Mouse (Mus musculus): ENCODE results near the gene Krt83. TPM values are rescaled to one million over a fixed set of nuclear protein-coding genes. Genes with fewer than 3 reads are reported as not detected.

Gene Krt83
- 10 to 100 TPM; 15.9 to 16.6 TPM for total RNA-seq (2023)

GRCm38 (mm10) chr15:101491431-101491830 is at the start of gene Krt83:
Gene Krt83, minus strand, starts transcription at chr15:101491512.

GRCm38 (mm10) chr15:101532720-101533119 is 41.4 kb upstream of the Krt83 start, which contains the start of gene Krt84:
Gene Krt84, minus strand, starts transcription at chr15:101532820.

GRCm38 (mm10) chr15:101517161-101517560 is 25.8 kb upstream of the Krt83 start, which contains the start of gene Gm49425:
Gene Gm49425, minus strand, starts transcription at chr15:101517261.

GRCm38 (mm10) chr15:101472952-101473528 is 18.3 kb downstream of the Krt83 start, which contains the start of gene Krt86:
Gene Krt86, plus strand, starts transcription at chr15:101473478.

GRCm38 (mm10) chr15:101463651-101464050 is 27.7 kb downstream of the Krt83 start, which contains the start of gene Krt81:
Gene Krt81, minus strand, starts transcription at chr15:101463751.

GRCm38 (mm10) chr15:101447444-101447843 is 43.9 kb downstream of the Krt83 start, which contains the start of gene Krt88:
Gene Krt88, plus strand, starts transcription at chr15:101447744.

GRCm38 (mm10) chr15:101438555-101438954 is 52.8 kb downstream of the Krt83 start, which contains the start of gene Krt87:
Gene Krt87, minus strand, starts transcription at chr15:101438804.

Other genes with a start within 250 kb of the Krt83 start
- 100 to 1,000 TPM; 140 to 280 TPM for gene Nr4a1, start 237.2 kb downstream of the Krt83 start, total RNA-seq (2023)
- gene Atg101, start 207.2 kb downstream of the Krt83 start, total RNA-seq (2023) = 10 to 100 TPM; 49.4 to 56.3 TPM
- gene 6030408B16Rik, start 198.3 kb downstream of the Krt83 start, total RNA-seq (2023) = under 1 TPM; 0.24 to 0.26 TPM
- 10 to 100 TPM; 27.7 to 29.9 TPM for gene Krt80, start 121.3 kb downstream of the Krt83 start, total RNA-seq (2023)
- 1 to 10 TPM; 3.7 to 4.5 TPM for gene Krt7, start 80.5 kb downstream of the Krt83 start, total RNA-seq (2023)
- gene Krt87, start 52.7 kb downstream of the Krt83 start, total RNA-seq (2023) = not detected
- not detected for gene Krt88, start 43.8 kb downstream of the Krt83 start, total RNA-seq (2023)
- gene Krt81, start 27.8 kb downstream of the Krt83 start, total RNA-seq (2023) = 1 to 10 TPM in 1 of 2 experiments, under 1 TPM in 1; 0.75 to 1.9 TPM
- gene Krt86, start 18.0 kb downstream of the Krt83 start, total RNA-seq (2023) = 1 to 10 TPM; 4.3 to 5.9 TPM
- not detected for gene Gm49425, start 25.7 kb upstream of the Krt83 start, total RNA-seq (2023)
- not detected for gene Krt84, start 41.3 kb upstream of the Krt83 start, total RNA-seq (2023)
- gene Krt82, start 59.2 kb upstream of the Krt83 start, total RNA-seq (2023) = not detected
- not detected for gene Krt90, start 71.4 kb upstream of the Krt83 start, total RNA-seq (2023)
- gene Krt75, start 82.4 kb upstream of the Krt83 start, total RNA-seq (2023) = under 1 TPM; 0.64 to 0.70 TPM
- not detected for gene Gm5414, start 136.7 kb upstream of the Krt83 start, total RNA-seq (2023)
- not detected for gene Gm5478, start 155.9 kb upstream of the Krt83 start, total RNA-seq (2023)
- not detected for gene Krt6b, start 188.8 kb upstream of the Krt83 start, total RNA-seq (2023)
- not detected for gene Krt6a, start 202.8 kb upstream of the Krt83 start, total RNA-seq (2023)
- gene Krt5, start 221.4 kb upstream of the Krt83 start, total RNA-seq (2023) = not detected

All from neutrophil, adult 83 days (primary cell).